Comparison of ENCODE assay signal across 8 mouse cellular contexts in the genomic region with DNA sequence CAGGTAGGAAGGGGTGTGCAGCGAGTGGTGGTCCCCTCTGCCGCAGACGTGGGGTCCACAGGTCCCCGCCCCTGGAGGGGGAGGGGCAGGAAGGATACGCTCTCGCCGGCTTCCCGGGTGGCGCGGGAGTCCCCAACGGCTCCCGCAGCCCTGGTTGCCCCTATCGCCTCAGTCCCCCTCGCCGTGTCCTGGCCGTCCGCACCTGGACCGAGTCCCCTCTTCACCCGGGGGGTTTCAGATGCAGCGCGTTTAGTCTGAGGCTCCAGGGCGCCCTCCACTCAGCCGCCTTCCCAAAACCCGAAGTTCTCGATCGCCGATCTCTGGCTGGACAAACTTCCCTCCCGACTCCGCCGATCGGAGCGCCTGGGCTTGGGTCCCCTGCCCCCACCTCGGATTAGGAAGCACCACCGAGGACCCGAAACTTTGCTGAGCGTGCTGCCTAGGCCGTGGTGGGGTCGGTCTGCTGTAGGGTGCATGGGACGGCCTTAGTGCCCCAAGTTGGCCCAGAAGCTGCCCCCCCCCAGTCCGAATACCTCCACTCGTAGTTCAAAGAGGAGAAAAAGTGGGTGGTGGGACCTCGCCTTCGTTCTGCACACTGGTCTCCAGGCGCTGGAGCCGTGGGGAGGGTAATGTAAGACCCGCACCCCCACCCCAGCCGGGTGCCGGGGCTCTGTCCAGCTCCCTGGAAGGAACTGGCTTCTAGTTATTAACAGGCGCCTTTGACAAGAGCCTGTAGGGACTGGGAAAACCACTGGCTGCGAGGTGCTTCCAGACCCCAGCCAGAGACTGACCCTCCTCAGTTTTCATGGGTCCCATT. TPM values are rescaled to one million over a fixed set of nuclear protein-coding genes. Genes with fewer than 3 reads are reported as not detected.
DNase-seq lines count a peak whose midpoint lies in the region; ATAC-seq and TF ChIP-seq lines count a peak whose summit lies in the region.

No protein-coding gene starts in this region.

- H3K9me3 ChIP-seq in E14TG2a.4 (ENCODE audit: low read length) = no peaks in the 10 kb centered on the region
- H3K9me3 ChIP-seq in forebrain, embryonic 15.5 days = no peaks in the 10 kb centered on the region
- H3K9me3 ChIP-seq in limb, embryonic 10.5 days (replicated peaks) = no peaks in the 10 kb centered on the region

- ATAC-seq in forebrain, embryonic 15.5 days (replicated peaks) = 0 out of 2 replicates have a peak, but pooled peaks have one; percentile 12

- H3K9ac ChIP-seq in forebrain, embryonic 15.5 days (replicated peaks) = peak overlapping the region; percentile 59

- no peak for TF ChIP-seq CTCF in cerebellum, adult 2 months (IDR thresholded peaks at IDR 0.05; ENCODE audit: borderline replicate concordance, insufficient read depth, low read depth, low read length)
- no peak for TF ChIP-seq CTCF in E14TG2a.4 (conservative IDR thresholded peaks at IDR 0.05; ENCODE audit: low read length)

- DNase-seq in cerebellum, adult 2 months = no peak
- DNase-seq in cerebellum, adult 11 months = no peak
- no peak for DNase-seq in limb, embryonic 10.5 days (ENCODE audit: low spot score)
- peak; percentile 73 for DNase-seq in neural tube, embryonic 10.5 days (ENCODE audit: extremely low spot score, low spot score)
- no peak for DNase-seq in cerebellum, adult 11-12 months
- DNase-seq in right cerebral cortex, postnatal 14 days = no peak

- no peak overlapping the region for H3K27ac ChIP-seq in cerebellum, adult 2 months (ENCODE audit: insufficient read depth, low read length)
- H3K27ac ChIP-seq in forebrain, embryonic 15.5 days (replicated peaks) = peak overlapping the region; percentile 14; the same call in 1 of the 2 replicates
- H3K27ac ChIP-seq in limb, embryonic 10.5 days = peak overlapping the region; percentile 75

- no peak for TF ChIP-seq POLR2A in cerebellum, adult 2 months (IDR thresholded peaks at IDR 0.05; ENCODE audit: borderline replicate concordance, insufficient read depth, low read length)

- peak overlapping the region; percentile 96 for H3K4me2 ChIP-seq in forebrain, embryonic 15.5 days (replicated peaks)

- H3K27me3 ChIP-seq in cerebellum, adult 2 months (ENCODE audit: control insufficient read depth, insufficient read depth, low read length) = peaks cover 10% of the 10 kb centered on the region; the same call in 1 of the 2 replicates
- H3K27me3 ChIP-seq in E14TG2a.4 (ENCODE audit: insufficient read depth, low read length) = peaks cover 96% of the 10 kb centered on the region
- peaks cover 67% of the 10 kb centered on the region for H3K27me3 ChIP-seq in forebrain, embryonic 15.5 days
- peaks cover 98% of the 10 kb centered on the region for H3K27me3 ChIP-seq in limb, embryonic 10.5 days (ENCODE audit: low read depth, poor library complexity, severe bottlenecking)

- under 1% methylated on average over 50 of the region's 50 CpGs for WGBS in cerebellum, adult 2 months
- under 1% methylated on average over 50 of the region's 50 CpGs for WGBS in forebrain, embryonic 15.5 days
- WGBS in limb, embryonic 10.5 days = under 1% methylated on average over 50 of the region's 50 CpGs

- H3K36me3 ChIP-seq in E14TG2a.4 (ENCODE audit: insufficient read depth, low read length) = no peaks in the 10 kb centered on the region
- no peaks in the 10 kb centered on the region for H3K36me3 ChIP-seq in forebrain, embryonic 15.5 days
- H3K36me3 ChIP-seq in limb, embryonic 10.5 days = no peaks in the 10 kb centered on the region

- peak overlapping the region; percentile 53 for H3K4me3 ChIP-seq in cerebellum, adult 2 months (replicated peaks; ENCODE audit: insufficient read depth, low read depth, low read length)
- H3K4me3 ChIP-seq in E14TG2a.4 (replicated peaks; ENCODE audit: low read length) = peak overlapping the region; percentile 77
- H3K4me3 ChIP-seq in forebrain, embryonic 15.5 days = peak overlapping the region; percentile 61
- peak overlapping the region; percentile 75 for H3K4me3 ChIP-seq in limb, embryonic 10.5 days

- H3K4me1 ChIP-seq in cerebellum, adult 2 months (ENCODE audit: control insufficient read depth, insufficient read depth, low read length) = peaks cover 6% of the 10 kb centered on the region
- peaks cover 57% of the 10 kb centered on the region for H3K4me1 ChIP-seq in E14TG2a.4 (replicated peaks; ENCODE audit: low read depth, low read length)
- peaks cover 58% of the 10 kb centered on the region for H3K4me1 ChIP-seq in forebrain, embryonic 15.5 days
- H3K4me1 ChIP-seq in limb, embryonic 10.5 days = peaks cover 59% of the 10 kb centered on the region

RNA-seq across cellular contexts. Expression of gene Elfn1, which starts 1.3 kb away (rescaled TPM):
- polyA plus RNA-seq in cerebellum, adult 2 months (2012; rRNA removed) = 7.4 and 8.6 TPM in 2 replicates
- 2.4 and 2.6 TPM in 2 replicates for polyA plus RNA-seq in forebrain, embryonic 15.5 days (2015; fragmentation: Nextera tagmentation; extraction: Ambion mirVana)
- polyA plus RNA-seq in limb, embryonic 10.5 days (2016; fragmentation: Nextera tagmentation; extraction: Ambion mirVana) = 0.10 and 0.18 TPM in 2 replicates
